Mouse (Mus musculus): ENCODE measurements around the gene Mymk.

DNA sequence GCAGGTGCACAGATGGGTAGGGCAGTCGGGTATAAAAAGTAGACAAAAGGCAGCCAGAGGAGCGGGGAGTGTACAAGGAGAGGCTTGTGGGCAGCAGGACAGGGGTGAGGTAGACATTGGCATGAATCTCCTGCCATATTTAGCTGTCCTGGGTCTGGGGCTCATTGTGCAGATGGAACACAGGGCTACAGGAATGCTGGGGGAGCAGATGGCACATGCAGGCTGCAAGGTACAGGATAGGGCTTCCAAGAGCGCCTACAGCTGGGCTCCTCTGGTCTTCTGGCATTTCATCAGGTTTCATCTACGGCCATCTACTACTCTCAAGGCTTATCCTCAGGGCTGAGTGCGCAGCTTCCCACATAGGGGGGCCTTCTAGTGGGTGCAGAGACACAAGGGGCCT is 37.1 kb upstream of the Mymk start:
- TF ChIP-seq POLR2A (IDR thresholded peaks at IDR 0.05; ENCODE audit: control insufficient read depth, extremely low read depth, insufficient read depth, low read length, poor library complexity) (no peak), CTCF (IDR thresholded peaks at IDR 0.05; ENCODE audit: borderline replicate concordance, control insufficient read depth, extremely low read depth, insufficient read depth, low read length, poor library complexity) (no peak)
